Mouse (Mus musculus) ES-Bruce4 (cell line): ENCODE measurements around the gene Dnajb4. TPM values are rescaled to one million over a fixed set of nuclear protein-coding genes. Genes with fewer than 3 reads are reported as not detected.

Source experiments
- H3K27ac ChIP-seq: 2 replicates; pipeline ENCODE4 v1.5.1; 2012; ENCODE audit warnings: low read length, inconsistent platforms; ENCODE audit not compliant: insufficient read depth
- H3K27me3 ChIP-seq: 2 replicates; pipeline ENCODE4 v1.6.1; 2012; ENCODE audit warnings: mild to moderate bottlenecking, low read length, inconsistent platforms; ENCODE audit not compliant: control insufficient read depth, poor library complexity, insufficient read depth, severe bottlenecking
- H3K36me3 ChIP-seq: 2 replicates; pipeline ENCODE4 v1.6.1; 2012; ENCODE audit warnings: inconsistent platforms, mild to moderate bottlenecking, low read length, moderate library complexity; ENCODE audit not compliant: control insufficient read depth, poor library complexity, insufficient read depth, severe bottlenecking
- H3K4me1 ChIP-seq: one replicate; pipeline ENCODE4 v1.8.1; 2011; ENCODE audit warnings: low read length; ENCODE audit not compliant: control insufficient read depth, insufficient read depth
- H3K4me3 ChIP-seq: 2 replicates; pipeline ENCODE4 v1.5.1; 2011; ENCODE audit warnings: low read depth, mild to moderate bottlenecking, low read length
- H3K9ac ChIP-seq: 2 replicates; pipeline ENCODE4 v1.6.1; 2012; ENCODE audit warnings: low read depth, mild to moderate bottlenecking, inconsistent platforms; ENCODE audit not compliant: poor library complexity, severe bottlenecking
- H3K9me3 ChIP-seq: replicated peaks from 2 replicates; pipeline ENCODE4 v1.6.1; 2012; ENCODE audit warnings: mild to moderate bottlenecking, low read length, inconsistent platforms; ENCODE audit not compliant: control insufficient read depth, poor library complexity, insufficient read depth, severe bottlenecking
- CTCF ChIP-seq: IDR thresholded peaks from one replicate; pipeline ENCODE4 v1.8.1; 2011; ENCODE audit warnings: low read depth, low read length
- EP300 ChIP-seq: IDR thresholded peaks from 2 replicates; pipeline ENCODE4 v1.6.1; 2011; ENCODE audit warnings: low read depth, low read length; ENCODE audit not compliant: insufficient read depth
- POLR2A ChIP-seq: IDR thresholded peaks from one replicate; pipeline ENCODE4 v1.8.1; 2011; ENCODE audit warnings: low read length; ENCODE audit not compliant: insufficient read depth
- polyA plus RNA-seq: library from polyadenylated mRNA; stranded (reverse); fragments of >200 nt; gene quantifications from 2 replicates; pipeline ENCODE4 v1.2.4, GENCODE M21; 2011; ENCODE audit warnings: low read depth; ENCODE audit not compliant: missing spikeins, insufficient read depth, insufficient read length

Gene Dnajb4
- polyA plus RNA-seq, 1 experiment = 27.0 TPM

- Histone ChIP-seq H3K9ac (no peak overlapping the region), H3K4me1 (no peaks in the 10 kb centered on the region), H3K9me3 (no peaks in the 10 kb centered on the region), H3K27ac (no peak overlapping the region), H3K4me3 (no peak overlapping the region), H3K36me3 (peaks cover 3% of the 10 kb centered on the region), H3K27me3 (no peaks in the 10 kb centered on the region)
- TF ChIP-seq EP300 (no peak), CTCF (no peak), POLR2A (no peak)
These were observed 33.2 kb upstream of the Dnajb4 start for GRCm38 (mm10) chr3:152243304-152243703.

GRCm38 (mm10) chr3:152241098-152241497, 31.0 kb upstream of the Dnajb4 start:
- Histone ChIP-seq H3K27me3 (no peaks in the 10 kb centered on the region), H3K9ac (no peak overlapping the region), H3K9me3 (no peaks in the 10 kb centered on the region), H3K4me1 (no peaks in the 10 kb centered on the region), H3K4me3 (no peak overlapping the region), H3K36me3 (peaks cover 13% of the 10 kb centered on the region), H3K27ac (no peak overlapping the region)
- TF ChIP-seq CTCF (no peak), POLR2A (no peak), EP300 (no peak)

DNA sequence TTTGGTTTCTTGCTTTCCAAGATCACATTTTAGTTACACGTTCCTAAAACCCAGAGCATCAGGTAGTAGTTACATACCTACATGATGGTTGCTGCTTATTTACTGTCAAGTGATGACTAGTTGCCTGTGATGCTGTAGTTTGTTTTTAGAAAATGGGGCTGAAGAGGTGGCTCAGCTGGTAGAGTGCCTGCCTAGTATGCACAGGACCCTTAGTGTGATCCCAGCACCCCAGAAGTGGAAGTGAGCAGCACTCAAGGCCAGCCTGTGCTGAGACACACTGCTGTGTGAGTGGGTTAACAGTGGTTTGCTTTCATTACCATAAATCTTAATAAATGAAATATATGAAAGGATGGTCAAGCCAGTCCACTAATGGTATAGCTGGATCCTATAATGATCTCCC, 29.5 kb upstream of the Dnajb4 start:
- TF ChIP-seq CTCF = no peak
- TF ChIP-seq POLR2A = no peak
- no peak for TF ChIP-seq EP300
- Histone ChIP-seq H3K9ac (no peak overlapping the region), H3K36me3 (peaks cover 25% of the 10 kb centered on the region), H3K27me3 (no peaks in the 10 kb centered on the region), H3K27ac (no peak overlapping the region), H3K9me3 (no peaks in the 10 kb centered on the region), H3K4me3 (no peak overlapping the region), H3K4me1 (no peaks in the 10 kb centered on the region)

GRCm38 (mm10) chr3:152238836-152239235, 28.7 kb upstream of the Dnajb4 start:
- TF ChIP-seq POLR2A = no peak
- no peak for TF ChIP-seq CTCF
- no peak for TF ChIP-seq EP300
- Histone ChIP-seq H3K27me3 (no peaks in the 10 kb centered on the region), H3K27ac (no peak overlapping the region), H3K9me3 (no peaks in the 10 kb centered on the region), H3K9ac (no peak overlapping the region), H3K4me1 (no peaks in the 10 kb centered on the region), H3K4me3 (no peak overlapping the region), H3K36me3 (peaks cover 32% of the 10 kb centered on the region)

DNA sequence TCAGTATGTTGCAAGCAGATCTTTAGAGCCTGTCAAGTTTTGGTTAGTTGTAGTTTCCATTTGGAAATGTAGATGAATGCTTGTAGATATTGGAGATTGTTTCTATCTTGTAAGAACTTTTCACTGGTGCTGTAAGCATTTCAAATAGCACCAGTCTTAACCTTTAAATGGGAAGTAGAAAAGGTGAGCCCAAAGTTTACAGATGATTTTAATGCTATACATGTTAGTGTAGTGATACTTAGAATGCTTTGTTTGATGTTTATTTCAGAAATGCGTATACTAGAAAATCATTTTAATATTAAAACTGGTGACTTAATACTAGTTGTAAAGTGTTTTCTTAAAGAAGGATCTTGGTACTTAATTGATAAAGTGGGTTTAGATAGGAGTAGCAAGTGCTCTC, 25.7 kb upstream of the Dnajb4 start:
- H3K9me3 ChIP-seq = no peaks in the 10 kb centered on the region

DNA sequence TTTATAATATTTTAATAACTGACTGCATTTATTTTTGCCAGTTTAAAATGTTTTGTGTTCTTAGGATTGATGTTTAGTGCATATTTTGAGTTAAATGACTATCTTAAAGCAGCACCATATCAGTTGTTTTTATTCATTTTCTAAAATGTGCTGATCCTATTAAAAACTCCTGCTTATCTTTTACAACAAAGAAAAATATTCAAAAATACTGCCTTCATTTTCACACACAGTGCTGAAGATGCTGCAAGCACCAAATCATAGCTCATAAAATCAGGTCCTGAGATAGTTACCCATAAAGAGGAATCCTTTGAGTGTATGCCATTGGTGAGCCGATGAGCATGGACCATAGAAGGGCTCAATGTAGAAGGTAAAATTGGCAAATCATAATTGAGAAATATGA, 25.1 kb upstream of the Dnajb4 start:
- H3K4me3 ChIP-seq = no peak overlapping the region
- no peak overlapping the region for H3K9ac ChIP-seq
- H3K9me3 ChIP-seq = no peaks in the 10 kb centered on the region
- no peak for TF ChIP-seq EP300
- TF ChIP-seq POLR2A = no peak
- no peak for TF ChIP-seq CTCF
- no peak overlapping the region for H3K27ac ChIP-seq
- no peaks in the 10 kb centered on the region for H3K27me3 ChIP-seq
- no peaks in the 10 kb centered on the region for H3K4me1 ChIP-seq
- H3K36me3 ChIP-seq = peaks cover 51% of the 10 kb centered on the region

More for the DNA sequence above, 25.7 kb upstream of the Dnajb4 start:
- Histone ChIP-seq H3K9ac (no peak overlapping the region), H3K27ac (no peak overlapping the region), H3K27me3 (no peaks in the 10 kb centered on the region), H3K4me1 (no peaks in the 10 kb centered on the region), H3K4me3 (no peak overlapping the region), H3K36me3 (peaks cover 51% of the 10 kb centered on the region)
- TF ChIP-seq POLR2A (no peak), EP300 (no peak), CTCF (no peak)
